ENCODE assay signal across 8 mouse cellular contexts in the genomic region with DNA sequence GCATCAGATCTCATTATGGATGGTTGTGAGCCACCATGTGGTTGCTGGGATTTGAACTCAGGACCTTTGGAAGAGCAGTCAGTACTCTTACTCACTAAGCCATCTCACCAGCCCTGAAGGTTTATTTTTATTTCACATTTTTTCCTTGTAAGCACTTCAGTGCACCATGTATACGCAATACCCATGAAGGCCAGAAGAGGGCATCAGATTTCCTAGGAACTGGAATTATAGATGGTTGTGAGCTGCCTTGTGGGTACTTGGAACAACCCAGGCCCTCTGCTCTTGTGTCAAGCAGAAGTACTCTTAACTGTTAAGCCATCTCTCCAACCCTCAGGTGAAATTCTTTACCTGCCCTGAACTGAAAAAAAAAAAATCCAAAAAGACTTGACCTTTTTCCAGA. TPM values are rescaled to one million over a fixed set of nuclear protein-coding genes. Genes with fewer than 3 reads are reported as not detected.
DNase-seq lines count a peak whose midpoint lies in the region; TF ChIP-seq lines count a peak whose summit lies in the region.

No protein-coding gene starts in this region.

- no peak overlapping the region for H3K4me3 ChIP-seq in thymus, adult 2 months (ENCODE audit: control insufficient read depth, insufficient read depth, low read length)

- intact Hi-C loops in heart, postnatal 25 days (cut with DNase I) = loop anchor here (1.0 to 2.0 kb wide), 2 partner anchors 62 to 149 kb away; no protein-coding TSS in a partner anchor
- intact Hi-C loops in left cerebral cortex, postnatal 25 days (cut with DNase I) = loop anchor here (2.0 kb wide), 1 partner anchor 53 kb away; no protein-coding TSS in a partner anchor

- DNase-seq in heart, adult 11 months = peak; percentile 64
- DNase-seq in heart, postnatal 25 days (ENCODE audit: low spot score) = no peak
- DNase-seq in thymus, adult 2 months = peak; percentile 54
- DNase-seq in thymus, adult 18-20 months = no peak
- peak; percentile 69 for DNase-seq in forelimb bud, embryonic 11.5 days (ENCODE audit: low read depth, low spot score)
- DNase-seq in splenic B cell, adult 2 months (ENCODE audit: low read depth, low spot score) = peak; percentile 73
- no peak for DNase-seq in gastrocnemius, adult 18-20 months (ENCODE audit: low spot score)
- no peak for DNase-seq in left cerebral cortex, postnatal 25 days (ENCODE audit: low spot score in 2 of 2)

- TF ChIP-seq POLR2A in thymus, adult 2 months (IDR thresholded peaks at IDR 0.05; ENCODE audit: control insufficient read depth, extremely low read depth, insufficient read depth, low read length, poor library complexity) = no peak

- H3K27ac ChIP-seq in thymus, adult 2 months (ENCODE audit: control insufficient read depth, insufficient read depth, low read length) = no peak overlapping the region

- H3K4me1 ChIP-seq in thymus, adult 2 months (replicated peaks; ENCODE audit: control insufficient read depth, insufficient read depth, low read length) = peaks cover 7% of the 10 kb centered on the region

- TF ChIP-seq CTCF in thymus, adult 2 months (IDR thresholded peaks at IDR 0.05; ENCODE audit: borderline replicate concordance, control insufficient read depth, extremely low read depth, insufficient read depth, low read length, poor library complexity) = no peak

- 58% methylated on average over 1 of the region's 1 CpGs for WGBS in thymus, adult 2 months

- no peaks in the 10 kb centered on the region for H3K27me3 ChIP-seq in thymus, adult 2 months (ENCODE audit: control insufficient read depth, insufficient read depth, low read length)
- no peaks in the 10 kb centered on the region for H3K27me3 ChIP-seq in splenic B cell, adult 2 months (ENCODE audit: control insufficient read depth, insufficient read depth, low read length, poor library complexity, severe bottlenecking)

- no peaks in the 10 kb centered on the region for H3K36me3 ChIP-seq in thymus, adult 2 months (ENCODE audit: control insufficient read depth, insufficient read depth, low read length)
- no peaks in the 10 kb centered on the region for H3K36me3 ChIP-seq in splenic B cell, adult 2 months (ENCODE audit: control insufficient read depth, insufficient read depth, low read length, poor library complexity, severe bottlenecking)

RNA-seq across cellular contexts. Expression of a gene that starts 41.8 kb away (rescaled TPM):
- total RNA-seq in heart, postnatal 25 days (2021) = 10 to 100 TPM; 43.1 to 45.4 TPM
- polyA plus RNA-seq in thymus, adult 2 months (2012; rRNA removed) = 131 and 163 TPM in 2 replicates
- 10 to 100 TPM; 25.7 to 27.8 TPM for total RNA-seq in gastrocnemius, adult 18-20 months (2021)
- 10 to 100 TPM; 29.8 to 36.9 TPM for total RNA-seq in left cerebral cortex, postnatal 25 days (2021)

RNA-seq across cellular contexts. Expression of a gene that starts 53.1 kb away (rescaled TPM):
- 100 to 1,000 TPM in 1 of 2 experiments, 10 to 100 TPM in 1; 90.1 to 112 TPM for total RNA-seq in heart, postnatal 25 days (2021)
- polyA plus RNA-seq in thymus, adult 2 months (2012; rRNA removed) = 221 and 246 TPM in 2 replicates
- total RNA-seq in gastrocnemius, adult 18-20 months (2021) = 100 to 1,000 TPM; 134 to 139 TPM
- total RNA-seq in left cerebral cortex, postnatal 25 days (2021) = 10 to 100 TPM; 81.9 to 88.7 TPM

RNA-seq across cellular contexts. Expression of a gene that starts 54.0 kb away (rescaled TPM):
- total RNA-seq in heart, postnatal 25 days (2021) = under 1 TPM; 0.03 TPM
- 2.6 and 4.3 TPM in 2 replicates for polyA plus RNA-seq in thymus, adult 2 months (2012; rRNA removed)
- under 1 TPM; 0.02 TPM for total RNA-seq in gastrocnemius, adult 18-20 months (2021)
- total RNA-seq in left cerebral cortex, postnatal 25 days (2021) = 100 to 1,000 TPM; 261 to 275 TPM

RNA-seq across cellular contexts. Expression of a gene that starts 56.0 kb away (rescaled TPM):
- total RNA-seq in heart, postnatal 25 days (2021) = not detected
- 3.3 and 3.5 TPM in 2 replicates for polyA plus RNA-seq in thymus, adult 2 months (2012; rRNA removed)
- total RNA-seq in gastrocnemius, adult 18-20 months (2021) = not detected
- not detected for total RNA-seq in left cerebral cortex, postnatal 25 days (2021)

Comparison
In these comparisons a context has a peak if more than half of its experiments do, and no peak if none do; other contexts are left out.
1. DNase-seq: peak in heart, adult 11 months (single experiment), thymus, adult 2 months (single experiment), forelimb bud, embryonic 11.5 days (single experiment) and splenic B cell, adult 2 months (single experiment); none in heart, postnatal 25 days (single experiment), thymus, adult 18-20 months (0 of 2), gastrocnemius, adult 18-20 months (single experiment) and left cerebral cortex, postnatal 25 days (0 of 2).
2. RNA of a gene that starts 54.0 kb away (total RNA-seq): 261 to 275 TPM in left cerebral cortex, postnatal 25 days; 0.03 TPM in heart, postnatal 25 days and 0.02 TPM in gastrocnemius, adult 18-20 months; every median in the first group is over 100 times any median in the second.